Mouse (Mus musculus) cortical plate, adult 2 months (tissue): ENCODE measurements at regions not wholly inside any gene's neighbourhood (a gene's known extent, or its start where the extent isn't known, plus 50 kb on each side); places are given as distances from the start of the nearest gene placed in this dataset.

Source experiments
- CTCF ChIP-seq: fragments of 200-500 bp; IDR thresholded peaks from 2 replicates; pipeline ENCODE4 v1.5.1; 2011; ENCODE audit warnings: mild to moderate bottlenecking, control low read depth, low read length; ENCODE audit not compliant: insufficient read depth; ENCODE audit errors: extremely low read depth
- POLR2A ChIP-seq: fragments of 200-500 bp; IDR thresholded peaks from 2 replicates; pipeline ENCODE4 v1.6.1; 2011; ENCODE audit warnings: mild to moderate bottlenecking, low read length, control low read depth; ENCODE audit not compliant: insufficient read depth; ENCODE audit errors: extremely low read depth

DNA sequence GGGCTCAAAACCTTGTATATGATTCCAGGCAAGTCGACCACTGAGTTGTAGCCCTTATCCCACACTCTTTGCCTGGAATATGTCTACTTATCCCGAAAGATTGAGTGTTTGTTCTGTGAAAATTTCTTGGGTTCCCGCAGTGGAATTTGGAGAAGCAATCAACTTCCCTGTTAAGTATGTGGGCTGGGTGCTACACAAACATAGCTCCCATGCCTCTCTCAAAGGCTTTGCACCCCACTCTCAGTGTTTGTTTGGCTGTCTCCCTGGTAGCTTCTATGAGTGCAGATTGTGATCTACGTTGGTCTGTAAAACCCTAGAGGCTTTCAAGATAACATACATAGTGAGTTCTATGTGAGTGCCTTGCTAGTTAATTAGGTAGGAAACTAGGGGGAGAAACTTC lies 1184.2 kb downstream of the 4930447A16Rik start:
- no peak for TF ChIP-seq CTCF
- no peak for TF ChIP-seq POLR2A
